Mouse (Mus musculus): ENCODE data around the gene Gm20547.

GRCm38 (mm10) chr17:34881683-34882310 lies at the start of gene Gm20547:
- TF ChIP-seq CHD2 (IDR thresholded peaks at IDR 0.05; ENCODE audit: low read depth, low read length) = no peak
- TF ChIP-seq MAFK (IDR thresholded peaks at IDR 0.05; ENCODE audit: insufficient read depth, low read depth, low read length) = no peak
- no peak for TF ChIP-seq HCFC1 (IDR thresholded peaks at IDR 0.05; ENCODE audit: borderline replicate concordance, insufficient read depth, low read length)
- TF ChIP-seq ZNF384 (IDR thresholded peaks at IDR 0.05; ENCODE audit: low read depth, low read length) = no peak
- TF ChIP-seq ZC3H11A (IDR thresholded peaks at IDR 0.05; ENCODE audit: borderline replicate concordance, low read depth, low read length) = no peak
